Mouse (Mus musculus) G1E (cell line): ENCODE data around the gene Colgalt1. TPM values are rescaled to one million over a fixed set of nuclear protein-coding genes. Genes with fewer than 3 reads are reported as not detected.

Experiments
- ATAC-seq: 2 replicates; pipeline ENCODE4 v1.8.0; 2016; ENCODE audit warnings: mild to moderate bottlenecking; ENCODE audit not compliant: insufficient number of reproducible peaks, poor library complexity, low FRiP score, severe bottlenecking; ENCODE audit errors: extremely low read depth
- DNase-seq: peaks from one replicate; pipeline ENCODE4 v3.0.0; 2012; ENCODE audit warnings: low spot score
- H3K27me3 ChIP-seq: 2 replicates; pipeline ENCODE4 v1.6.1; 2012; ENCODE audit warnings: mild to moderate bottlenecking, low read length, inconsistent platforms; ENCODE audit not compliant: insufficient read depth
- H3K36me3 ChIP-seq: replicated peaks from 2 replicates; pipeline ENCODE3; 2012; ENCODE audit warnings: mild to moderate bottlenecking, inconsistent platforms
- H3K4me1 ChIP-seq: 2 replicates; pipeline ENCODE4 v1.6.1; 2012; ENCODE audit warnings: low read depth, low read length, inconsistent platforms, mixed read lengths; ENCODE audit not compliant: insufficient read depth
- H3K4me3 ChIP-seq: 2 replicates; pipeline ENCODE4 v1.5.1; 2012; ENCODE audit warnings: low read depth, mild to moderate bottlenecking, inconsistent platforms, low read length, moderate library complexity, mixed read lengths
- H3K9me3 ChIP-seq: replicated peaks from 2 replicates; pipeline ENCODE4 v1.6.1; 2012; ENCODE audit warnings: inconsistent platforms
- CTCF ChIP-seq: IDR thresholded peaks from 2 replicates; pipeline ENCODE4 v1.5.1; 2012; ENCODE audit warnings: low read depth, low read length, inconsistent platforms, mixed read lengths
- GATA1 ChIP-seq: IDR thresholded peaks from 2 replicates; pipeline ENCODE4 v1.6.1; 2012; ENCODE audit warnings: borderline replicate concordance, low read length, inconsistent platforms, mixed read lengths
- GATA2 ChIP-seq: IDR thresholded peaks from 2 replicates; pipeline ENCODE4 v1.6.1; 2012; ENCODE audit warnings: low read depth, low read length, inconsistent platforms, borderline replicate concordance
- POLR2AphosphoS5 ChIP-seq: IDR thresholded peaks from 2 replicates; pipeline ENCODE4 v1.6.1; 2012; ENCODE audit warnings: low read depth, low read length, inconsistent platforms; ENCODE audit not compliant: insufficient replicate concordance
- TAL1 ChIP-seq: conservative IDR thresholded peaks from 2 replicates; pipeline ENCODE4 v1.6.1; 2012; ENCODE audit warnings: low read depth, low read length, inconsistent platforms, mixed read lengths
- polyA plus RNA-seq: library from polyadenylated mRNA; stranded (reverse); fragments of >175 nt; gene quantifications from 2 replicates; pipeline ENCODE4 v1.2.3, GENCODE M21; 2012
- total RNA-seq, 2 experiments: library from RNA; stranded (forward) in 1 of 2; stranded (reverse) in 1 of 2; fragments of 200-1000 nt in 1 of 2; fragments of >200 nt in 1 of 2; fragmentation: Nextera tagmentation in 1 of 2; gene quantifications; 2 replicates each; pipeline ENCODE4 v1.2.3; 2014 to 2017

Gene Colgalt1
- total RNA-seq (2014; fragmentation: Nextera tagmentation) (35.7 and 38.7 TPM in 2 replicates), total RNA-seq (2017) (30.5 and 42.4 TPM in 2 replicates), polyA plus RNA-seq (37.6 and 42.6 TPM in 2 replicates)

DNA sequence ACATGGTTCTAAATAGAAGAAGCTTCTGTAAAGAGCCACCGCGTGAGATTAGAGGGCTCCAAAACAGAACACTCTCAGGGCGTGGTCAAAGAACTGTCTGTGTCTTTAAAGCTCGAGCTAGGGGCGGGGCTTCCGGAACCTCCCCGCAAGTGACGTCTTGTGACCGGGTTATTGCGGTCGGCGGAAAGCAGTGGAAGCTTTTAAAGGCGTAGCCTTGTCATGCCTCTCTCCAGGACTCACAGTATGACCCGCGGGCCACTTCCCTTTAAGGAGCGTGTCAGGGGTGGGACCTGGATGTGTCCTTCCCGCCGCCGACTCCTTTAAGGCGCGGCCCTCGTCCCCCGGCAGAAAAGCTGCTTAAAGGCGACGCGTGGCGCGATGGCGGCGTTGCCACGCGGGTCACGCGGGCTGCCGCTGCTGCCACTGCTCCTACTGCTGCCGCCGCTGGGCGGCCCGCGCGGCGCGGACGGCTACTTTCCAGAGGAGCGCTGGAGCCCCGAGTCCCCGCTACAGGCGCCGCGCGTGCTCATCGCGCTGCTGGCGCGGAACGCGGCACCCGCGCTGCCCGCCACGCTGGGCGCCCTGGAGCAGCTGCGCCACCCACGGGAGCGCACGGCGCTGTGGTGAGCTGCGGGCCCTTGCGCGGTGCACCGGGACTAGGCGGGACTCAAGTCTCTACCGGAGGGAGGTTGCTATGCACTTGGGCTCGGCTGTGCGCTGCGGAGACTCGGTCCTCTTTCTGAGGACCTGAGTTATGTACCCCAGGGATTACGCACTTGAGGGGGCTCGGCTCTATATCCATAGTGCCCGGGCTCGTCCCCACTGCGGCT is at the start of gene Colgalt1:
TSS of gene Colgalt1 (plus strand) at position 177 of the 830 bp plus-strand sequence.
- H3K4me3 ChIP-seq, result peak within 1 kb of the TSS; percentile 99
- H3K36me3 ChIP-seq, result peaks cover 72% of the 10 kb centered on the region
- H3K27me3 ChIP-seq, result no peaks in the 10 kb centered on the region
- TF ChIP-seq CTCF (no peak), GATA2 (no peak), POLR2AphosphoS5 (no peak), GATA1 (no peak), TAL1 (no peak)
- DNase-seq, result peak; percentile 89
- peak; percentile 98 for ATAC-seq
- H3K9me3 ChIP-seq, result no peaks in the 10 kb centered on the region
- peaks cover 43% of the 10 kb centered on the region for H3K4me1 ChIP-seq

DNA sequence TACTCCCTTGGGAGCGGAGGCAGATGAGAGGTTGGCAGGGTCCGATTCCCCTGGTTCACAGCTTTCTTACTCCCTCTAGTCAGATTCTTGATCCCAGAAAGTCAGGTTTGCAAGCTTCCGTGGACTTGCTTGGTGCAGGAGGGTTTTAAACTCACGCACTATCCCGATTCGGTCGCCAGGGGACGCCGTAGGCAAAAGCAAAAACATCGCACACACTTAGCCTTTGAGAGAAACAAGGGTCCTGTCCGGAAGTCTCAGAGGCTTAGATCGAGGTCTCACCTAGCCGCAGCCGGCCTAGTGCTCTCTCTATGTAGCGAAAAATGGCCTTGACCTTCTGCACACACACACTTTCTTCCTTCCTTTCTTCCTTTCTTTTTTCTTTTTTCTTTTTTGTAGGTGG is 49.4 kb upstream of the Colgalt1 start:
- ATAC-seq, result no peak
- TF ChIP-seq CTCF (peak; percentile 68), POLR2AphosphoS5 (no peak)
- no peak overlapping the region for H3K4me3 ChIP-seq
- DNase-seq, result peak; percentile 43
- H3K4me1 ChIP-seq, result peaks cover 17% of the 10 kb centered on the region
- peaks cover 4% of the 10 kb centered on the region for H3K9me3 ChIP-seq
- H3K27me3 ChIP-seq, result peaks cover 52% of the 10 kb centered on the region
- no peaks in the 10 kb centered on the region for H3K36me3 ChIP-seq

DNA sequence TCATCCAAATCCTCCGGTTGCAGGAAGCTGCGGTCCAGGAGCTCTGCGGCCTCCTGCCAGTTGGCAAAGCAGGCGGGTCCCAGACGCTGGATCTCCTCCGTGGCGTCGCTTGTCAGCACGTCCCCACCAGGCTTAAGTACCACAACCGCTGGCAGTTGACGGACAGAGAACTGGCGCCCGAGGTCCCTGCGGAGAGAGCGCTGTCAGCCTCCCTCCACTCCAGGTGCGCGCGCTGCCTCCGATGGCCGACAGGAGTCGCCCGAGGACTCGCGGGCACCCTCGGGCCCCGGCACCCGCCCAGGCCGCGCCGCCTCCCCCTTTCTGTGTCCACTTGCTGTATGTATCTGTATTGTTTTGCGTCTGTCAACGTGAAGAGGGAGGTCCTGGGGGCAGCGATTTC is 48.0 kb upstream of the Colgalt1 start:
- no peak for ATAC-seq
- Histone ChIP-seq H3K4me3 (no peak overlapping the region), H3K9me3 (peaks cover 4% of the 10 kb centered on the region), H3K4me1 (peaks cover 17% of the 10 kb centered on the region), H3K27me3 (peaks cover 52% of the 10 kb centered on the region), H3K36me3 (no peaks in the 10 kb centered on the region)
- no peak for TF ChIP-seq POLR2AphosphoS5
- peak; percentile 57; the same call in 1 of the 2 replicates for TF ChIP-seq CTCF
- no peak for TF ChIP-seq GATA1
- TF ChIP-seq GATA2, result no peak
- no peak for TF ChIP-seq TAL1
- DNase-seq, result peak; percentile 35

DNA sequence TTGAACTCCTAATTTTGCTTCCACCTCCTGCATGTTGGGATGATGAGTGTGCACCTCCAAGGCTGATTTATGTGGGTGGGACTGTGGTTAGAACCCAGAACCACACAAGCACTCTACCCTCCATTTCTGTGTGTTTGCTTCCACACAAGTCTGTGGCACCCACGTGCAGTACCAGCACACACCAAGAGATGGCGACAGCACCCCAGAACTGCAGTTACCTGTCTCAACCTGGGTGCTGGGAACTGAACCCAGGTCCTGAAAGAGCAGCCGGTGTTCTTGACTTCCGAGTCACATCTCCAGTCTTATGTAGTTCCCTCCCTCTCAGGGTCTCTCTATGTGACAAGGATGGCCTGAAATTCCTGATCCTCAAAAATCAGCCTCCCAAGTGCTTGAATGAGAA is 46.8 kb upstream of the Colgalt1 start:
- Histone ChIP-seq H3K4me1 (peaks cover 8% of the 10 kb centered on the region; the same call in 1 of the 2 replicates), H3K36me3 (no peaks in the 10 kb centered on the region), H3K27me3 (peaks cover 50% of the 10 kb centered on the region), H3K4me3 (no peak overlapping the region), H3K9me3 (peaks cover 4% of the 10 kb centered on the region)
- ATAC-seq (no peak), DNase-seq (no peak)
- TF ChIP-seq POLR2AphosphoS5 (no peak), GATA2 (no peak), GATA1 (no peak), TAL1 (no peak), CTCF (no peak)

DNA sequence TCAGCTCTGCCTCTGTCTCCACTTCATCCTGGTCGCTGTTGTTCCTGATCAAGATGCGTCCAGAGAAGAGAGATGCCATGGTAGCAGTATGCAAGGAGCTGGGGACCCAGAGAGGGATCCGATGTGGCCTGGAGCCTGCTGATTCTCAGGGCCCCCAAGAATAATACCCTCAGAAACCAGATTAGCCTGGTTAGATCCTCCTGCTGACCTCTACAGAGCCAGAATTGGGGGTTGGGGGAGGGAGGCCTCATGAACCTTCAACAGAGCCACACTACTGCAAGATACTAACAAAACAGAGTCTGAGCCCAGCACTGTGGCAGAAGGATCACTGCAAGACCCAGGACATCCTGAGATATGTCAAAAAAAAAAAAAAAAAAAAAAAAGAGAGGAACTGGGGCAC is 44.3 kb upstream of the Colgalt1 start, which contains the start of gene Nxnl1:
TSS of gene Nxnl1 (minus strand) at position 101 of the 400 bp plus-strand sequence.
- Histone ChIP-seq H3K9me3 (peaks cover 4% of the 10 kb centered on the region), H3K27me3 (peaks cover 66% of the 10 kb centered on the region), H3K36me3 (no peaks in the 10 kb centered on the region), H3K4me3 (no peak within 1 kb of the TSS), H3K4me1 (peaks cover 19% of the 10 kb centered on the region; the same call in 1 of the 2 replicates)
- no peak for ATAC-seq
- DNase-seq, result no peak
- TF ChIP-seq CTCF (no peak), TAL1 (no peak), GATA1 (no peak), GATA2 (no peak), POLR2AphosphoS5 (no peak)

DNA sequence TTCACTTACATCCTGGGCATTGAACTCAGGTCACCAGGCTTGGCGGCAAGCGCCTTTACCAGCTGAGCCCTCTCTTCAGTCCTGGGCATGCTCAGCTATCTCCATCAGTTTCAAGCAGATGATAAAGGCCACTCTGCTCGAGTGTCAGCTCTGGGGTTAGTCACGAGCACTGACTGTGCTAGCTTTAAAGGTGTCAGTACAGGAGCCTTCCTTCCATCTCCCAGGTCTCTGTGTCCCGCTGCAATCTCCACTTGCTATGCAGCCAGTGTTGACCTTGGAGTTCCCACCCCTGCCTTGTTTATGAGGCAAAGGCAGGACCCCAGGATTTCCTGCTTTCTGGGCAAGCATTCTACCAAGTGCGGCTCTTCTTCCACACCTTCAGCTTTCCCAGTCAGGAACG is 43.2 kb upstream of the Colgalt1 start:
- Histone ChIP-seq H3K27me3 (peaks cover 71% of the 10 kb centered on the region), H3K36me3 (no peaks in the 10 kb centered on the region), H3K9me3 (peaks cover 4% of the 10 kb centered on the region), H3K4me3 (no peak overlapping the region), H3K4me1 (peaks cover 19% of the 10 kb centered on the region; the same call in 1 of the 2 replicates)
- DNase-seq, result no peak
- TF ChIP-seq GATA2, result no peak
- TF ChIP-seq TAL1, result no peak
- TF ChIP-seq GATA1, result no peak
- TF ChIP-seq POLR2AphosphoS5, result no peak
- TF ChIP-seq CTCF, result no peak
- no peak for ATAC-seq
